Mouse (Mus musculus) neural tube, embryonic 13.5 days (tissue): ENCODE measurements around the gene Boc. TPM values are rescaled to one million over a fixed set of nuclear protein-coding genes. Genes with fewer than 3 reads are reported as not detected.

Source experiments
- ATAC-seq: fragments of 200-750 bp; cut with Nextera tagmentation; 2 replicates; pipeline ENCODE4 v1.8.0; 2017; ENCODE audit warnings: low read depth, mild to moderate bottlenecking, moderate TSS enrichment, moderate library complexity
- H3K27ac ChIP-seq: fragments of 300-500 bp; sonication (generic); replicated peaks from 2 replicates; pipeline ENCODE4 v1.5.1; 2015; ENCODE audit warnings: moderate library complexity, mild to moderate bottlenecking, inconsistent platforms
- H3K27me3 ChIP-seq: fragments of 300-500 bp; sonication (generic); 2 replicates; pipeline ENCODE4 v1.6.1; 2015; ENCODE audit warnings: mild to moderate bottlenecking, inconsistent platforms
- H3K36me3 ChIP-seq: fragments of 300-500 bp; sonication (generic); 2 replicates; pipeline ENCODE4 v1.6.1; 2015; ENCODE audit warnings: mild to moderate bottlenecking, inconsistent platforms
- H3K4me1 ChIP-seq: fragments of 300-500 bp; sonication (generic); replicated peaks from 2 replicates; pipeline ENCODE4 v1.6.1; 2015; ENCODE audit warnings: inconsistent platforms
- H3K4me2 ChIP-seq: fragments of 300-500 bp; sonication (generic); 2 replicates; pipeline ENCODE4 v1.6.1; 2015; ENCODE audit warnings: inconsistent platforms, mild to moderate bottlenecking, moderate library complexity
- H3K4me3 ChIP-seq: fragments of 300-500 bp; sonication (generic); 2 replicates; pipeline ENCODE4 v1.5.1; 2015; ENCODE audit warnings: mild to moderate bottlenecking, inconsistent platforms
- H3K9ac ChIP-seq: fragments of 300-500 bp; sonication (generic); 2 replicates; pipeline ENCODE4 v1.6.1; 2015; ENCODE audit warnings: moderate library complexity, mild to moderate bottlenecking, inconsistent platforms
- H3K9me3 ChIP-seq: fragments of 300-500 bp; sonication (generic); 2 replicates; pipeline ENCODE4 v1.6.1; 2016; ENCODE audit warnings: inconsistent platforms
- WGBS: fragments of 180-500 bp; shearing (Covaris S2); methylation state at CpG from one replicate; pipeline ENCODE4 v1.1.7; 2015; 5-methylcytosine and 5-hydroxymethylcytosine counted together
- polyA plus RNA-seq: library from polyadenylated mRNA; unstranded; fragments of >200 nt; fragmentation: Nextera tagmentation; extraction: Ambion mirVana; gene quantifications from 2 replicates; pipeline ENCODE4 v1.2.1, GENCODE M21; 2015

Boc gene
- polyA plus RNA-seq, 1 experiment from 2014 or later: 11.5 TPM

DNA sequence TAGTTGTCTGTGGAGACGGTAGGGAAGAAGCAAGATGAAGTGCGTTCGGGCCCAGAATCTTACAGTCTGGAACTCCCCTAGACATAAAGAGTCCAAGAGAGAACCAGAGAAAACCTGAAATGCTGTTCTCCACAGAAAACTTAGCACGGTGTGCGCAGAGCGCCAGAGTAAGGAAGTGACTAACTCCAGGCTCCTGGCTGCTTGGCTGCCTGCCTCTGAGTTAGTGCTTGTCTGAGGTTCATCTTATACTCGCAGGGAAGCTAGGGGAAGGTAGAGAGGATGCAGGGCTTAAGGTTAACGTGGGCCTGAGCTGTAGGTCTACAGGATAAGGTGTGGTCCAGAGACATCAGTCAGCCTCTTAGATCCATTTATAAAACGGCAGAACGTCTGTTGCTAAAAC lies 56.9 kb downstream of the Boc start:
- Histone ChIP-seq H3K27me3 (no peaks in the 10 kb centered on the region), H3K4me1 (peaks cover 3% of the 10 kb centered on the region), H3K9me3 (no peaks in the 10 kb centered on the region), H3K4me2 (no peak overlapping the region), H3K27ac (no peak overlapping the region), H3K9ac (no peak overlapping the region), H3K4me3 (no peak overlapping the region), H3K36me3 (peaks cover 66% of the 10 kb centered on the region)
- 94% methylated on average over 10 of the region's 10 CpGs for WGBS
- no peak for ATAC-seq

DNA sequence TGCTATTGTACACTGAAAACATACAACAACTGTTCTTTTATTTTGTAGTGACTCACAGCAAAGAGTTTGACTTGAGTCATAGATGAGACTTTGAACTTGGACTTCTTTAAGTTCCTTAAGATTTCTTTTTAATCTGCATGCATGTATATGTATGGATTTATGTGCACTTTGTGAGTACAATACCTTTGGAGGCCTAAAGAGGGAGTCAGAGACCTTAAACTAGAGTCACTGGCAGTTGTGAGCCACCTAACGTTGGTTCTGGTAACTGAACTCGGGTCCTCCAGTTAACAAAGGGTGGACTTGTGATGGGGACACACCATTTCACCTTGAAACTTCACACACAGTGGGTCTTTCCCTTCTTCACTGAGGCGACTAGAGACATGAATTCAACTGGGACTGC lies 60.2 kb downstream of the Boc start:
- Histone ChIP-seq H3K36me3 (peaks cover 68% of the 10 kb centered on the region), H3K9ac (no peak overlapping the region), H3K9me3 (no peaks in the 10 kb centered on the region), H3K4me1 (peaks cover 25% of the 10 kb centered on the region), H3K4me3 (no peak overlapping the region), H3K4me2 (no peak overlapping the region), H3K27me3 (no peaks in the 10 kb centered on the region), H3K27ac (no peak overlapping the region)
- no peak for ATAC-seq
- WGBS: 90% methylated on average over 3 of the region's 3 CpGs

GRCm38 (mm10) chr16:44496971-44497464 lies 61.7 kb downstream of the Boc start:
- Histone ChIP-seq H3K9ac (no peak overlapping the region), H3K36me3 (peaks cover 64% of the 10 kb centered on the region), H3K9me3 (no peaks in the 10 kb centered on the region), H3K4me3 (no peak overlapping the region), H3K4me2 (no peak overlapping the region), H3K27ac (no peak overlapping the region; the same call in 1 of the 2 replicates), H3K27me3 (no peaks in the 10 kb centered on the region), H3K4me1 (peaks cover 34% of the 10 kb centered on the region)
- 64% methylated on average over 15 of the region's 15 CpGs for WGBS
- ATAC-seq: no peak

DNA sequence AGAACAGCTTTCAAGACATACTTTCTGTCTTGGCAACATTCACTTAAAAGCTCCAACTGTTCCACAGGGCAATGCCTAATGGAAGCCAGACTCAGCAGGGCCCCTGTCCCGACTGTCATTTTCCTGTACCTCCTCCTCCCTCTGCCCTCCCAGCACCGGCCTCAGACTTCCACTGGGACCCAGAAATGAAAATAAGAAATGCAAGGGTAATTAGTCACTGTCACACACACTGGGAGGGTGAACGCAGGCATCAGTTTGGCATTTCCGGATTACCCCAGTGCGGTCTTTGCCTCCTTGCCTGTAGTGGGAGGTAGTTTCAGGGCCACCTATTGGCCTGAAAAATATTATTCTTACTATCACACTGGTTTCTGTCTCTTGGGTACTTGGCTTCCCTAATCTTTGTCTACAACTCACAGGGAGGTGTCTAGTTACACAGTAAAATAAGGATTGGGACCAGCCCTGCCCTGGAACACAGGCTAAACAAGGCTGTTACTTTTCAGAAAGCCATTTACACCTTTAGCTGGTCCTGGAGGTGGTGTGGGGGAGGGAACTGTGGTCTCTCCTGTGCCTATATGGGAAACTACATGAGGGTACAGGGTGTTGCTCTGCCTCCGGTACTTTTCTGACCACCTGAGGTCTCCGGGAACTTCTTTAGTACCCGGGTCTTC lies 64.1 kb downstream of the Boc start:
- WGBS: 38% methylated on average over 8 of the region's 8 CpGs
- H3K4me1 ChIP-seq: peaks cover 34% of the 10 kb centered on the region
- H3K27me3 ChIP-seq: no peaks in the 10 kb centered on the region
- H3K4me3 ChIP-seq: no peak overlapping the region
- no peaks in the 10 kb centered on the region for H3K9me3 ChIP-seq
- peak; percentile 50; the same call in 1 of the 2 replicates for ATAC-seq
- H3K27ac ChIP-seq: peak overlapping the region; percentile 62
- no peak overlapping the region for H3K4me2 ChIP-seq
- peaks cover 63% of the 10 kb centered on the region for H3K36me3 ChIP-seq
- no peak overlapping the region for H3K9ac ChIP-seq

- Histone ChIP-seq H3K36me3 (peaks cover 64% of the 10 kb centered on the region), H3K27me3 (no peaks in the 10 kb centered on the region), H3K4me2 (no peak overlapping the region), H3K27ac (peak overlapping the region; percentile 62), H3K4me3 (no peak overlapping the region), H3K9ac (no peak overlapping the region), H3K4me1 (peaks cover 34% of the 10 kb centered on the region), H3K9me3 (no peaks in the 10 kb centered on the region)
- no peak for ATAC-seq
- 34% methylated on average over 6 of the region's 6 CpGs for WGBS
Observed at GRCm38 (mm10) chr16:44493868-44494267, 64.8 kb downstream of the Boc start.

DNA sequence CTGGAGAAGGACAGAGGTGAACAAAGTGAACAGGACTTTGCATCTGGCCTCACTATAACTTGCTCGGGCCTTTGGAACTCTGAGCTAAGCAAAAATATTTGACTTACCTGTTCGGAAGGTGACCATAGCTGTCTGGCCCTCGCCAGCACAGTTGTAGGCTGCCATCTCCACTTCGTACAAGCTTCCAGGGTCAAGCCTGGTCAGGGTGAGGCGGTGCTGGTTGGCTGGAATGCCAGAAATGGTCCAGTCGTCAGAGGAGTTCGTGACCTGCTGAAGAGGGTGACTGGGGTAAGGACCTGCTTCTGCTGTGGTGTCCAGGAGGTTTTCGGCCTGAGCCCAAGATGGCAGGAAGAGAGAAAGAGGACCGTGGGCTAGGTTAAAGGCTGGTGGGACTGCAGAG lies 66.0 kb downstream of the Boc start:
- peak overlapping the region; percentile 62; the same call in 1 of the 2 replicates for H3K27ac ChIP-seq
- no peak overlapping the region for H3K4me3 ChIP-seq
- peaks cover 62% of the 10 kb centered on the region for H3K36me3 ChIP-seq
- H3K4me2 ChIP-seq: no peak overlapping the region
- 88% methylated on average over 9 of the region's 9 CpGs for WGBS
- no peak for ATAC-seq
- H3K9ac ChIP-seq: no peak overlapping the region
- H3K9me3 ChIP-seq: no peaks in the 10 kb centered on the region
- H3K4me1 ChIP-seq: peaks cover 36% of the 10 kb centered on the region
- H3K27me3 ChIP-seq: no peaks in the 10 kb centered on the region

DNA sequence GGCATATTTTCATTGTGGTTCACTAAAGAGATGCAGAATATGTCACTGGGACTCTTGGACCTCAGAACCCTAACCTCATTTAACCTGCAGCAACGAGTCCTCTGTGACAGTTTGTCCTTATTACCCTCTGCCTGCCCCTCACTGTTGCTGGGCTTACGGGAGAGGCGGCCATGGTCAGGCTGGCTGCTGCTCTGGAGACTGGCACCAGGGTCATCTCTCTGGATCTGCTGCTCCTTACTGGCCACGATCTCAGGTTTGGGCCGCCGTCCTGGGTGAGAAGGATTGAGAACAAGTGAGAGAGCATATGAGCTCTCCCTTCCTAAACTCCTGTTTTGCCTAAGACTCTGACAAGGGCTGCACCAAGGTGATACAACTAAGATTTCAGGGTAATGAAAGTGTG lies 66.5 kb downstream of the Boc start:
- H3K36me3 ChIP-seq: peaks cover 67% of the 10 kb centered on the region
- peaks cover 39% of the 10 kb centered on the region for H3K4me1 ChIP-seq
- WGBS: 90% methylated on average over 6 of the region's 6 CpGs
- H3K9ac ChIP-seq: no peak overlapping the region
- no peak overlapping the region for H3K4me2 ChIP-seq
- H3K27me3 ChIP-seq: no peaks in the 10 kb centered on the region
- no peaks in the 10 kb centered on the region for H3K9me3 ChIP-seq
- ATAC-seq: no peak
- H3K4me3 ChIP-seq: no peak overlapping the region
- H3K27ac ChIP-seq: no peak overlapping the region

DNA sequence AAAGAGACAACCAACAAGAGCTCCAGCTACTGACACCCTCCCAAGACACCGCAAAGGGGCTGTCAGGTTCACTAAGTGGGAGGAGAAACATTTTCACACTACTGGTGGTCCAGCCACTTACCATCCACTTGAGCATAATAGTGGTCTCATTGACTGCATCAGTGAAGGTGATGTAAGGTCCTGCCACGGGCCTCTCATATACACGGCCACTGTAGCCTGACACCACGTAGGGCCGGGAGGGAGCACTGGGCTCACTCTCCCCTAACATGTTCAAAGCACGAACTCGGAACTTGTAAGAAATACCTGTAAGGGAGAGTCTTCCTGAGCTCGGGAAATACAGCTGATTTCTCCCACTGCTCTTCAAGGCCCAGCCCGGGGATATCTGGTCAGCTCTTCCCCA lies 67.6 kb downstream of the Boc start:
- ATAC-seq: no peak
- Histone ChIP-seq H3K36me3 (peaks cover 62% of the 10 kb centered on the region), H3K9me3 (no peaks in the 10 kb centered on the region), H3K4me3 (no peak overlapping the region), H3K4me2 (no peak overlapping the region), H3K9ac (no peak overlapping the region), H3K27me3 (no peaks in the 10 kb centered on the region), H3K4me1 (peaks cover 45% of the 10 kb centered on the region), H3K27ac (no peak overlapping the region)
- WGBS: 90% methylated on average over 9 of the region's 9 CpGs

DNA sequence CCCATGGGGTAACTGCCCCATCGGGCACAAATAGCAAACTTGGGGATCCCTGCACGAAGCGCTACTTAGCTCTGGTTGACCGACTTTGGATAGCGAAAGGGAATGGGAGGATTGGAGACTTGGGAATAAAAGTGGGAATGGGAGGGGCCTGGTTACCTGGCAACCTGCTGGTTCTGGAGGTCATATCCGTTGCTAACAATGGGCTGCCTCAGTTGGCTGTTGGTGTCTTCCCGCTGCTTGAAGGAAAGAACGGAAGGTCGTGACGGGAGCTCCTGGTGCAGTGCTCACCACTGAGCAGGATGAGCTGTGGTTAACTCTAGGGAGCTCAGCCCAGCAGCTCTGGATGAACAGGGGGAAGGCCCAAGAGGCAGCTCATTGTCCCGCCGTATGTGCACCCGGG lies 71.5 kb downstream of the Boc start:
- Histone ChIP-seq H3K4me2 (no peak overlapping the region), H3K4me1 (peaks cover 16% of the 10 kb centered on the region; the same call in 1 of the 2 replicates), H3K9me3 (no peaks in the 10 kb centered on the region), H3K27ac (no peak overlapping the region; the same call in 1 of the 2 replicates), H3K36me3 (peaks cover 50% of the 10 kb centered on the region), H3K27me3 (no peaks in the 10 kb centered on the region), H3K9ac (no peak overlapping the region), H3K4me3 (no peak overlapping the region)
- no peak for ATAC-seq
- 74% methylated on average over 13 of the region's 13 CpGs for WGBS

DNA sequence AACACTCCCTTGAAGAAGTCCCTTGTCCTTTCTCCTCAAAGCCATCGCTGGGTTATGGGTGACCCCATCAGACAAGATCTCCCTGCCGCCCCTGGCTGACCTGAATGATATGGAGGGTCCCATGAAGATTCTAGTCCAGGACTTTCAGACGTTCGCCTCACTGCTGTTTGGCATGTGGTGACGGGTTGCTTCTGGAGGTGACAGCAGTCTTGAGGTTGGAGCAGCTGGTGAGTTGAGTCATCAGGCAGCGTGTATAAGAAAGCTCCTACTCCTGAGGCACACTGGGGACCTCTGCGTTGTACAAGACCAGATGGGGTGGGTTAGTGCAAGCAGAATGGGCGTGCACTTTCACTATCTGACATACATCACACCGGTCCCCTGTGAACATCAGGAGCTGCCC lies 72.1 kb downstream of the Boc start:
- ATAC-seq: no peak
- WGBS: 89% methylated on average over 9 of the region's 9 CpGs
- Histone ChIP-seq H3K36me3 (peaks cover 44% of the 10 kb centered on the region), H3K4me2 (no peak overlapping the region), H3K4me3 (no peak overlapping the region), H3K9me3 (no peaks in the 10 kb centered on the region), H3K9ac (no peak overlapping the region), H3K4me1 (peaks cover 20% of the 10 kb centered on the region; the same call in 1 of the 2 replicates), H3K27ac (no peak overlapping the region; the same call in 1 of the 2 replicates), H3K27me3 (no peaks in the 10 kb centered on the region)

DNA sequence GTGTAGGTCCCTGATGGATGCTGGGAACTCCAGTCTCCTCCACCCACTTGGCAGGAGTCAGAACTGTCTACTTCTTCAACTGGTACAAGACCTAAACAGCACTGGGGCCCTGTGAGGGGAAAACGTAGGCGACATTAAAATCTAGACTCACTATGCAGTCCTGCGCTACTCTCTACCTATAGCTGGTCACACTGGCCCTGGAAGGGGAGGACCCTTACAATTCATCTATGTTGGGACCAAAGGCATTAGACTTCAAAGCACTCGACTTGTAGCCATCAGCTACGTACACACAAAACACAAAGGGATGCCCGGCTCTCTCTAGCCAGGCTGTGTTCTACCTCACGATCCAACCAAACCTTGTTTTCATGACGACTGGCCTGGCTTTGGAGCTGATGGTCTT lies 73.0 kb downstream of the Boc start:
- Histone ChIP-seq H3K4me2 (no peak overlapping the region), H3K27ac (no peak overlapping the region), H3K36me3 (peaks cover 35% of the 10 kb centered on the region), H3K9me3 (no peaks in the 10 kb centered on the region), H3K9ac (no peak overlapping the region), H3K4me3 (no peak overlapping the region), H3K4me1 (peaks cover 20% of the 10 kb centered on the region; the same call in 1 of the 2 replicates), H3K27me3 (no peaks in the 10 kb centered on the region)
- no peak for ATAC-seq
- 72% methylated on average over 8 of the region's 8 CpGs for WGBS

- no peaks in the 10 kb centered on the region for H3K27me3 ChIP-seq
- no peak overlapping the region for H3K4me3 ChIP-seq
- no peak overlapping the region for H3K4me2 ChIP-seq
- H3K9ac ChIP-seq: no peak overlapping the region
- WGBS: 83% methylated on average over 10 of the region's 10 CpGs
- H3K36me3 ChIP-seq: peaks cover 26% of the 10 kb centered on the region
- peaks cover 20% of the 10 kb centered on the region; the same call in 1 of the 2 replicates for H3K4me1 ChIP-seq
- no peak overlapping the region for H3K27ac ChIP-seq
- no peaks in the 10 kb centered on the region for H3K9me3 ChIP-seq
- no peak for ATAC-seq
Observed at GRCm38 (mm10) chr16:44484831-44485230, 73.9 kb downstream of the Boc start.

GRCm38 (mm10) chr16:44484079-44484478 lies 74.6 kb downstream of the Boc start:
- H3K4me1 ChIP-seq: peaks cover 20% of the 10 kb centered on the region; the same call in 1 of the 2 replicates
- peaks cover 21% of the 10 kb centered on the region for H3K36me3 ChIP-seq
- H3K9me3 ChIP-seq: no peaks in the 10 kb centered on the region
- 0 out of 2 replicates have a peak overlapping the region, but pooled peaks have one; percentile 4 for H3K9ac ChIP-seq
- no peak for ATAC-seq
- H3K27me3 ChIP-seq: no peaks in the 10 kb centered on the region
- H3K27ac ChIP-seq: no peak overlapping the region
- H3K4me3 ChIP-seq: no peak overlapping the region
- WGBS: 9% methylated on average over 7 of the region's 7 CpGs
- H3K4me2 ChIP-seq: no peak overlapping the region
